Mouse (Mus musculus) cerebellum, adult 18-20 months (tissue): ENCODE measurements around the gene Slc17a4.
A peak's percentile ranks its signal among the peaks of the same experiment; 100 is the strongest.

ENCODE experiments used
- DNase-seq, 2 experiments: peaks; one replicate each; pipeline ENCODE4 v3.0.0; 2021

Gene Slc17a4

DNA sequence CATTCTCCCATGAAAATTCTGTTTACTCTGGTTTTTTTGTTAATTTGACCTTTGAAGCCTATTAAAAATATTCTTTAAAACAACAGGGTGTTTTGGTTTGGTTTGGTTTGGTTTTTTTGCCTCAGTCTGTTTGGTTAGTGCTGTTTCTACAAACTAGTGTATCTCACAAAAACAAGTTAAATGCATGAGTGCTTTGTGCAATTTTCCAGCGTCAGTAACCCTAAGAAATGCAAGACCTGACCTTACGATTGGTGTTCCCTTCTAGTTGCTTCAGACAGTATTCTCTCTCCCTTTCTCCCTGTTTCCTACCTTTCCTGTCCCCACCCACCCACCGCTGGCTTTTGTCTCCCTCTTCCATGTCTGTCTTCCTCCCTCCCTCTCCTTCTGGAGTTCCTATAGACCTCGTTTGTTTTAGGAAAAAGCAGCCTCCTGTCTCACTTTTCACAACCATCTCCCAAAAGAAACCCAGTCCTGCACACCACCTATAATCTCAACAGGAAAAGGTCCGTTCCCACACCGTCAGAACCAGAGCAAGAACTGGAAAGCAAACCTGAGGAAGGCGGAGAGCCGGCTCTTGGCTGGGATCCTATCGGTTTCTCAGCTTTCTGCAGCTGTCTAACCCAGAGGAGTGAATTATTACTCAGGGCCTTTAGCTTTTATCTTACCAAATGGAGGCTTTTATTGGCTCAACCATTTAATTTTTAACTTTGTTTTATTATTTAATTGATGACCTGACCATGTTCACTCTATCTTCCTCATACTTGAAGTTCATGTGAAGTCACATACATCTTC lies at the start of gene Slc17a4:
TSS of gene Slc17a4 (minus strand) at position 634 of the 792 bp plus-strand sequence.
- no peak for DNase-seq

- DNase-seq: no peak
Measured at GRCm38 (mm10) chr13:23959776-23960175, 45.0 kb upstream of the Slc17a4 start.

- no peak for DNase-seq
Measured at GRCm38 (mm10) chr13:23950928-23951327, 36.1 kb upstream of the Slc17a4 start.

- DNase-seq: no peak
Measured at GRCm38 (mm10) chr13:23949484-23950246, 34.9 kb upstream of the Slc17a4 start.

GRCm38 (mm10) chr13:23946254-23946653 lies 31.4 kb upstream of the Slc17a4 start:
- no peak for DNase-seq

DNA sequence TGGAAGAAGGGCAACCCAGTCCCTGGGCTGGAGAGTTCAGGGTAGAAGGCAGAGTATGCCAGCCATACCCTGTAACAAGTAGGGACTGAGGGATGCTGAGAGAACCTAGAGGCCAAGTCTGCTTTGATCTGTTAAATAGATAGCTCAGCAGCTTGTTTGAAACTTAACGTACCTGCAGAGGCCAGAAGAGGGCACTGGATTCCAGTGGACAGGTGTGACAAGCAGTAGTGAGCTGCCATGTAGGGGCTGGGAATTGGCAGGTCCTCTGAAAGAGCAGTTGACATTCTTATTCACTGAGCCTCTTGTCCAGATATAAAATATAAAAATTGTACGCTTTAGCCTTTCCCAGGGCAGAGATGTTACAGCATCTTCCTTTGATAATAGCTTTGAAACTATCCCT lies 28.1 kb upstream of the Slc17a4 start:
- DNase-seq: no peak

DNA sequence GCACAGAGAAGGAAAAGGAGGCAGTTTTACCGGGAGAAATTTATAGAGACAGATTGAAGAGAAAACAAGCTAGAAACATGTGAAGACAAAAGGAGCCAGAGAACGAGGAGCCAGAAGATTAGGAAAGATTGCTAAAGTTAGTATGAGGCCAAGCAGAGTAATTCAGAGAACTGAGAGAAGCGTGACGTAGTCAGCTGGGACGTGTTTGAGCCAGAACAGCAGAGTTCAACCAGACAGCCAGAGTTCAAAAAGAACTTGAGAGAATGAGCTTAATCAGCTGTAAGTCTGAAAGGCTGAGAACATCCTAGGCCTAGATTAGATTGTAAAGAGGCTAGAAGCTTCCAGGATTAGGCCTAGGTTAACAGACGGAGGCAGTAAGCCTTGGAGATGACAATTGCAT lies 25.5 kb upstream of the Slc17a4 start:
- DNase-seq: no peak

- DNase-seq: peak; percentile 32 to 35
Measured at GRCm38 (mm10) chr13:23938699-23939098, 23.9 kb upstream of the Slc17a4 start.

DNA sequence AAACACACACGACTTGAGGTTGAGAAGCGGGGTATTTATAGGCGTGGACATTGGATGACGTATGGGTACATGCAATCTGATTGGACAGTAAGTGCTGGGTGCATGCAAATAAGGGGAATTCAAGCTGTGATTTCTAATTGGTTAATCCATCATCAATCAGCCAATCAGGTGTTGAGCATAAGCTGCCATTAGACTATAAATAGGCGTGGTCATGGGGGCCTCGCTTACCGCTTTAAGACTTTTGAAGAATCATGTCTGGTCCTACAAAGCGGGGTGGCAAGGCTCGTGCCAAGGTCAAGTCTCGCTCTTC lies 19.4 kb upstream of the Slc17a4 start, which contains the start of gene Hist1h2aa:
TSS of gene Hist1h2aa (plus strand) at position 252 of the 310 bp plus-strand sequence.
- no peak for DNase-seq

- no peak for DNase-seq
Measured at GRCm38 (mm10) chr13:23933421-23934210, 18.8 kb upstream of the Slc17a4 start, which contains the start of gene Hist1h2ba. Gene Hist1h2ba, minus strand, starts transcription at chr13:23934156.

GRCm38 (mm10) chr13:23930904-23931303 lies 16.1 kb upstream of the Slc17a4 start:
- DNase-seq: no peak

GRCm38 (mm10) chr13:23930461-23930860 lies 15.7 kb upstream of the Slc17a4 start:
- no peak for DNase-seq

DNA sequence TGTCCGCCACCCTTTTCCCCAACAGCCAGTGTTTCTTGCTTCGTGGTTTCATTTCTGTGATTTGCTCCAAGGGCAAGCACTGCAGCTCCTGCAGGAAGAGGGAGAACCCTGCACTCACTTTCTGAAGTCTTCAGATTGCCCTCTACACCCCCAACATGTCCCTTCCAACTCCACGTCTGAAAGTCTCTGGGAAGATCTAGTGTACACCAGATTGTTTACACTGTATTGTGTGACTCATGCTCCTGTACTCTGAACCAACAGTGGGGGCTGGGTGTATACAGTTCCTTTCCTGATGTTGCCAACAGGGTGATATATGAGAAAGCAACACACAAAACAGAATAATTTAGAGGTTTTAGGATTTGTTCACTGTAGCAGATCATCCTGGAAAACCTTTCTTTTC lies 13.8 kb upstream of the Slc17a4 start:
- DNase-seq: no peak

- no peak for DNase-seq
Measured at GRCm38 (mm10) chr13:23925792-23926191, 11.0 kb upstream of the Slc17a4 start.

DNA sequence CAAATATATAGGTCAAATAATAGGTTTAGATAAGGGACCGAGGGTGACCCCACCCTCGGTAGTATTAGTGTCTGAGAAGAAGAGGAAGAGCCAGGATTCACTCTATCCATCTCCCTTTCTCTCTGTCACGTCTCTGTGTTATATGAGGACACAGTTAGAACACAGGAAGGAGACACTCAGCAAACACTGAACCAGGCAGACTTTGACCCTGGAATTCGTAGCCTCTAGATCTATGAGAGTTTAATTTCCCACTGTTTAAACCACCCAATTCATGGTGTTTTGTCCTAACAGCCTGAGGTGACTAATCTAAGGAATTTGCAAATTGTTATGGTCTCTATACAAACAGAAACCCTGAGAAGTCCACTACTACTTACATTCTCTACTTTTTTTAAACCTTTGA lies 2.9 kb upstream of the Slc17a4 start:
- DNase-seq: no peak

DNA sequence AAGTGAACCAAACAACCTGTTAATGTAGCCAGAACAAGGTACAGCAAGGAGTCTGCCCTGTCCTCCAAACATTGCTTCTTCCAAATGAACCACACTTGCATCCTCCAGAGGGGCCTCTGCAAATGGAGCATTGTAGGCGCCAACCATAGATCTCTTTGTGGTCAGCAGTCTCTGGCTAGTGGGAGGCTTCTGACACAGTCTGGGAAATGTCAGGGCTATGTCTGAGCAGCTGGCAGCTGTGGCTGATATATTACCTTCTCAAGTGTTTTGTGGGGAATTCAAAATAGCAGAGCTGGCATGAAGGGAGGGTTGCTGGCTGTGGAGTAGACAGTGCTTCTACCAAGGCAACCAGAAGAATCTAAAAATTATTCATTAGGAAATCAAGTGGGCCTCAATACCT lies 1.3 kb upstream of the Slc17a4 start:
- DNase-seq: no peak

DNA sequence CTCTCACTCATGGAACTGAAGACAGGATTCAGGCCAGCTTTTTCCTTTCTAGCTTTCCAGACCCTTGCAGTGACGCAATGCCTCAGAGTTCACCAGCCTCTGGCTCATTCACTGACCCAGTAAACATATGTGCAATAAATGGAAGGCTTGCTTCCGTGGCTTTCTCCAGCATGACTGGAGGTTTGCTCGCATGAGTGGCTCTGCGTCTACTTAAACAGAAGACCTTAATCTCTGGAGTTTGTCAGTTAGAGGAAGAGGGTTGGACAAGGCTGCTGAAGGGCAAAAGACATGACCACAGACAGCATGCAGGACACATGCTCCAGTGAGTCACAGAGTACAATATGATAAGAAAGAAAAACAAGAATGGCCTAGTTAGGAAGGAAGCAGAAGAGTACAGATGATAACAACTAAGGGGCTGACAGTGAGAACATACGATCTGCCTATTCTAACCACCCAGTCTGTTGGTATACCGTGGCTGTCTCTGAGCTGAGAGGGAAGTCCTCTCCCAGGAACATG lies 960 bp downstream of the Slc17a4 start:
- DNase-seq: no peak

DNA sequence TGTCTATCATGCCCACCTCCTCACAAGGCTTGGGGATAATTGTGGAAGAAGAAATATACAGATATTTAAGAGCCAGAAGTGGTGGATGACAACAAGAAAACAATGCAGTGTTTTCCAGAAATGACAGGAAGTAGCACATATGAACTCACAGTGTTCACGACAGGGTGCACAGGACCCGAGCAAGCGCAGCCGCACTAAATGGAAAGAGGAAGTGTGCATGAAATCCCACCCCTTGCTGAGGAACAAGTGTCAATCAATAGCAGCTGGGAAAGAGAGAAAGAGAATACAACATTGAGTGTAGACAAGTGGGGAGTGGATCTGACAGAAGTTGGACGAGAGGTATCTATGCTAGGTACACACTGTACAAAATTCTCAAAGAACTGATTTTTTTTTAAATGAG lies 3.5 kb downstream of the Slc17a4 start:
- DNase-seq: no peak

DNA sequence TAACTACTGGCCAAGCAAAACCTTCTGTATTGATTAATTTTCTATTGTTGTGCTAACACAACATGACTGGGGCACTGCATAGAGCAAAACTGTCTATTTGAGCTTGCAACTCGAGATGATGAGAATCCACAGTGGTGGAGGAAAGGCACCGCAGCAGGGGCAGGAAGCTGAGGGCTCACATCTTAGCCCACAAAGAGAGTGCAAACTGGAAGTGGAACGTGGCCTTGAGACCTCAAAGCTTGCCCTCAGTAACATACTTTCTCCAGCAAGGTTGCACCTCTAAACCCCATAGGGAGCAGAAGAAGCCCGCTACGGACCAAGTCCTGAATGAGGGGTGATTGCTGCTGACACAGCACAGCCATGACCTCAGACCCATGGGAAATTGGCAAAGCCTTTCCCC lies 4.7 kb downstream of the Slc17a4 start:
- no peak for DNase-seq

GRCm38 (mm10) chr13:23906906-23907305 lies 7.9 kb downstream of the Slc17a4 start:
- DNase-seq: no peak

DNA sequence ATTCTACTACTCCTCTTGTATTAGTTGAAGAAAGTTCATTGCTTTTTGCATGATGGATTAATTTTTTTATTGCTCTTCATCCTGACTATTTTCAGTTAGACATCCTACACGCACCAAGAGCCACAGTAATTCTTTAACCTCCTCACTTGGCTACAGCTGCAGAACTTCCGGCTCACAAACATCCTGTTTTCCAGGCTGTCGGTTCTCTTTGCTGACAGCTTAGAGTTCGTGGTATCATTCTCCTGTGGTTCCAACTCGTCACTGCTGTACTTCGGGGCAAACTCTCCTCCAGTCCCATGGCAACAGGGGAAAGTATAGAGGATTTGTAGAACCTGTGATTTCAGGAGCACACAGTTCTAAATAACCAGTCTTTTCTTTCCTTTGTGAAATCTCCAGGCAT lies 16.6 kb downstream of the Slc17a4 start:
- DNase-seq: no peak

DNA sequence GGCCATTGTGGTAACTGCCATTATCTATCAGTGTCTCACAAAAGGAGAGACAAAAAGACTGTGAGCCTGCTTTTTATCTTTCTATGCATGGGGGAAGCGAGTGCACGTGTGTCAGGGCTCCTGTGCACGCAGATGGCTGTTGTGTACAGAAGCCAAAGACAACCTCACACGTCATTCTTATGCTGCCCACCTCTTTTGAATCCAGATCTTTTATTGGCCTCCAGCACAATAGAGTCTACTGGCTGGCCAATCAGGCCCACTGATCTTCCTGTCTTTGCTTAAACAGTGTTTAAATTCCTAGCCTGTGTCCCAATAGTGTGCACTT lies 21.6 kb downstream of the Slc17a4 start:
- no peak for DNase-seq

DNA sequence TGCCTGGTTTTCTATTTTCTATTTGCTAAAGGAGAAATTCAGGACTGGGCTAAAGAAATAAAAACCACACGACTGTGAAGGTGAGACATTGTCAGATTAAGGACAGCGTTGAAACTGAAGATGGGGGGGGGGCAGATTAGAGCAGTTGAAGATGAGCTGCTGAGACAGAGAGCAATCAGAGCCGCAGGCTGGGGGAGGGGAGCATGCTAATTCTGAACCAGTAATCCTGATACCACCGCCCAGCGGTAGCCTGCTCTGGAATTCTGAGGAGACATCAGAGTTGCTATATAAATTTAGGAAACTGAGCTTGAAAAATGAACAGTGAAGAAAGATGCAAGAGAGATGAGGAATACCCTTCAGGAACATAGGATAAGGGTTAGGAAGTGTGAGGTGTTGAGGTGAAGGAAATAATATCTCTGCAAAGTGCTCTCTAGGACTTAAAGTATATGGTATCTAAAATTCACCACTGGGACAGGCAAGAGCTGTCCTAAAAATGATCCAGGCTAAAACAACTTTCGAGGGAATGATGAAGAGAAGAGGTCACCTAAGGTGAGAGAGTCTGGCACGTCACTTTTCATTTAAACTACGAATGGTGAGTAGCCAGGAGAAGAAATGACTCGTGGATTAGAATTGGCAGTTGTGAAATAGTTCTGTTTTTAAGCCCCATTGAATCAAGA lies 22.1 kb downstream of the Slc17a4 start:
- no peak for DNase-seq
